Mouse (Mus musculus) embryonic fibroblast, embryonic 13.5 days (primary cell): Measurements from ENCODE around the gene Slc25a51. TPM values are rescaled to one million over a fixed set of nuclear protein-coding genes. Genes with fewer than 3 reads are reported as not detected.

Experiments
- H3K27ac ChIP-seq: 2 replicates; pipeline ENCODE4 v1.5.1; 2012; ENCODE audit warnings: low read length, control low read depth, inconsistent platforms; ENCODE audit not compliant: insufficient read depth
- H3K4me1 ChIP-seq: 2 replicates; pipeline ENCODE4 v1.6.1; 2011; ENCODE audit warnings: low read length; ENCODE audit not compliant: control insufficient read depth, insufficient read depth
- H3K4me3 ChIP-seq: 2 replicates; pipeline ENCODE4 v1.5.1; 2011; ENCODE audit warnings: mild to moderate bottlenecking, control low read depth, low read length; ENCODE audit not compliant: insufficient read depth
- CTCF ChIP-seq: IDR thresholded peaks from 2 replicates; pipeline ENCODE4 v1.5.1; 2011; ENCODE audit warnings: mild to moderate bottlenecking, control low read depth, low read length, moderate library complexity, borderline replicate concordance; ENCODE audit not compliant: insufficient read depth
- POLR2A ChIP-seq: IDR thresholded peaks from 2 replicates; pipeline ENCODE4 v1.6.1; 2011; ENCODE audit warnings: low read depth, mild to moderate bottlenecking, control low read depth, low read length, moderate library complexity
- polyA plus RNA-seq: library from polyadenylated mRNA; stranded (reverse); fragments of >200 nt; gene quantifications from 2 replicates; pipeline ENCODE4 v1.2.4, GENCODE M21; 2011; ENCODE audit warnings: low read depth; ENCODE audit not compliant: missing spikeins, insufficient read length

Slc25a51 gene
- polyA plus RNA-seq, 1 experiment = 83.6 TPM

GRCm38 (mm10) chr4:45412433-45413192 lies 4.0 kb upstream of the Slc25a51 start:
- no peaks in the 10 kb centered on the region for H3K4me1 ChIP-seq
- no peak for TF ChIP-seq POLR2A
- no peak for TF ChIP-seq CTCF
- H3K27ac ChIP-seq = no peak overlapping the region
- H3K4me3 ChIP-seq = no peak overlapping the region

DNA sequence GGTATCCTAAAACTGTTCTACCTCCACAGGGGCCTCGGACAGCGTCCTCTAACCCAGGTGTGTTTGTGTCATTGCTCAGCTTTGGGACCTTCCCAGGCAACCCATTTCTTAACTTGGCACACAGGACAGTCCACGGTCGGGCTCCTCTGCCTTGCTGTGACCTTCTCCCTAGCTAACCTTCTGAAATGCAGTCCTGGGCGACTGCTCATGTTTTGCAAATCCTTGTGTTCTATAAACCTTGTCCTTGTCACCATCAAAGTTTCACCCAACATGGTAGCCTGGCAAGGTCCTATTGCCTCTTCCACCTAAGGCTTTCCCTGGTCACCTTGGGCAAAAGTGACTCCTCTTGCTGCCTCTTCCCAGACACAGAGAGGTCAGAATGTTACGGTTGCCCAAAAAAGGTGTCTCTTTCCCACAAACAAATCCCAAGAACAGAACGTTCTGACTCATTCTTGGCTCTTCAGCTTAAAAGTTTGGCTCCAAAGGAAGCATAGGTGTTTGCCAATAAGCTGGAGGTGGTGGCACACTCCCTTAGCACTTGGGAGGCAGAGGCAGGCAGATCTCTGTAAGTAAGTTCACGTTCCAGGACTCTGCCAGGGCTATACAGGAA lies 2.7 kb upstream of the Slc25a51 start:
- TF ChIP-seq CTCF (no peak), POLR2A (no peak)
- H3K4me1 ChIP-seq = no peaks in the 10 kb centered on the region
- H3K27ac ChIP-seq = no peak overlapping the region
- H3K4me3 ChIP-seq = no peak overlapping the region

DNA sequence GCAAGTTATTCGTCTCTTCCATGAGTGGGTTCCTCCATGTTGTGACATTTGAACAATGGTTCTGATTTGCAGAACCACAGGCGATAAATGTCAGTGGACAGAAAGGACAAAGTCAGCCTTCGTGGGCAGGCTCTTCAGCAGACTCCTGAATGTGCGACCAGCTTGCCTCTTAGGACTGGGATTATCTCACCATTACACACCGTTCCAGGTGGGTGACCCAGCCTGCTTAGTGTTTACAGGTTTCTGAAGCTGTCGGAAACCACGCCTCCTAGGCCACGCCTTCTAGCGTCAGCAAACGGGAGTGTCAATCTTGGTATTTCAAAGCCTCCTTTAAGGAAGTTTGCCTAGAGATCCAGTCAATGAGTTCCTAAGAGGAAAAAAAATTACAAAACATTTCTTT lies 704 bp upstream of the Slc25a51 start:
- Histone ChIP-seq H3K4me1 (no peaks in the 10 kb centered on the region), H3K4me3 (peak overlapping the region; percentile 35), H3K27ac (peak overlapping the region; percentile 29; the same call in 1 of the 2 replicates)
- no peak for TF ChIP-seq CTCF
- peak; percentile 50 for TF ChIP-seq POLR2A

DNA sequence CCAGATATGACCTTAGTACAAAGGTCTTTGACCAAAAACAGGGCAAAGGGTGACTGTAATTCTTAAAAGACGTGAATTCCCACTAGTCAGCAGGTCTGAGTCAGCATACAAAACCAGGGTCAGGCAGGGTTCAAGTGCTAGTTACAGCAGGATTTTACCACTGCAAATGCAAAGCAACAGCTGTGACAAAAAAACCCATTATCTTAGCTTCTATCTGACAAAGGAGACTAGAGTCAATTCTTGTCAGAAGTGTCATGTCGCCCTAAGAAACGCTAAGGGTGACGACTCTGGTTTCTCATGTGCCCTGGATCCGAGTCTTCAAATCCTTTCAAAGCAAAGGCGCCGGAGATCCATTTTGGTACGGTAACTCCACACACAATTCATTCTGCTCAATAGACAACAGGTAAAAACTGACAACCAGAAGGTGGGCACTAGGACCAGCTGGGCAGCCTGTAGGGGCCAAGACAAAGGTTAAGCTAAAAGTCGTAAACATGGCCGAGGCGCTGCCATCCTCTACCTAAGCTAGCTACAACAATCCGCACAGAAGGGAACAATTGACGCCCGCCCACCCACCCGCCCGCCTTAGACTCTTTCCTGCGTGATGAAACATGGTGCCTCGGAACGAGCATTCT lies 747 bp downstream of the Slc25a51 start:
- TF ChIP-seq CTCF = no peak
- peak overlapping the region; percentile 95 for H3K4me3 ChIP-seq
- H3K4me1 ChIP-seq = no peaks in the 10 kb centered on the region
- no peak overlapping the region; the same call in 1 of the 2 replicates for H3K27ac ChIP-seq

DNA sequence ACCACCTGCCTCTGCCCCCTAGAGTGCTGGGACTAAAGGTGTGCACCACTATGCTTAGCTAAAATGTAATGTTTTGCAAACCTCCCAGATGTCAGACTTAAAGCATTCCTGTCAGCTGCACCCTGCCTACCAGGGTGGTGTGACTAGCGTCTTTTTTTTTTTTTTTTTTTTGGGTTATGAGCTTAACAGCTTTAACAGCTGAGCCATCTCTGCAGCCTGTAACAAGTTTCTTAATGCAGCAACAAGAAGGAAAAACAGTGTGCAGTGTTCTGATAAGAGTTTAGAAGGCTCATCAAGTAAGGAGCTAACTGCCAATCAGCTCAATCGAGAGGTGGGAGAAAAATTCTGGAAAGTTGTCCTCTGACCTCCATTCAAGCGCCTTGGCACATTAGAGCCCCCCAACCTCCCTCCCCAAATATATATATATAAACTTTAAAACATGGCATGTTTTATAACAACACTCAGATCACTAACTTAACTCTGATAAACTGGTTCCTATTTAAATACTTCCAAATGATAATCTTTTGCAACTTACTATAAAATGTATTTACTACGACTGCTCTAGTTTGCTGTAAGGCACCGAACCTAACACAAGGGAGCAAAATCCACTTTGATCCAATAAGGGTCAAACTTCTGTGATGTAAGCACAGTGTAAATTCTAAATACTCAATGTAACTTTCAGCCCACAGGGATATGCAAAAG lies 1.4 kb downstream of the Slc25a51 start:
- H3K4me3 ChIP-seq = peak overlapping the region; percentile 95
- no peak for TF ChIP-seq CTCF
- no peak for TF ChIP-seq POLR2A
- H3K27ac ChIP-seq = no peak overlapping the region
- no peaks in the 10 kb centered on the region for H3K4me1 ChIP-seq

GRCm38 (mm10) chr4:45406397-45406796 lies 2.2 kb downstream of the Slc25a51 start:
- H3K4me3 ChIP-seq = no peak overlapping the region
- H3K4me1 ChIP-seq = no peaks in the 10 kb centered on the region
- TF ChIP-seq CTCF (no peak), POLR2A (no peak)
- no peak overlapping the region for H3K27ac ChIP-seq

DNA sequence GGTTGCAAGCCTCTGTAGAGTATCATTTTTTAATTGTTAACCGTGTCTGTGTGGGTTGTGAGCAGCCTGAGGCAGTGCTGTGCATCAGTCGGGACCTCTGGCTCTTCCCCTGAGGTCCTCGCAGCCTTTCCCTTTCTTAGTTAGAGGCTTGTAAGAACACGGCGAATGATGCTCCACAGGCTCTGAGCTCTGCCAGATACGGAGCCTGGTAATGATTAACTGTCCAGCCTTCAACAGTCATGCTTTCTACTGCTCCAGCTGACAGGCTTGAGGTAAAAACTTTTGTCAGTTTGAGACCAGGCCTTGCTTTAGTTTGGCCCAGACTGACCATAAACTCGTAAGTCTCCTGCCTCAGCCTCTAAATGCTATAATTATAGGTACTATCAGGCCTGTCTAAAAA lies 3.3 kb downstream of the Slc25a51 start:
- Histone ChIP-seq H3K4me3 (no peak overlapping the region), H3K4me1 (no peaks in the 10 kb centered on the region), H3K27ac (no peak overlapping the region)
- TF ChIP-seq POLR2A = no peak
- TF ChIP-seq CTCF = no peak

- no peak overlapping the region for H3K27ac ChIP-seq
- TF ChIP-seq POLR2A (no peak), CTCF (no peak)
Observed at GRCm38 (mm10) chr4:45404086-45404485, 4.5 kb downstream of the Slc25a51 start.

GRCm38 (mm10) chr4:45403499-45403878 lies 5.1 kb downstream of the Slc25a51 start:
- no peaks in the 10 kb centered on the region for H3K4me1 ChIP-seq
- no peak for TF ChIP-seq POLR2A
- no peak for TF ChIP-seq CTCF
- no peak overlapping the region for H3K4me3 ChIP-seq
- H3K27ac ChIP-seq = no peak overlapping the region

More at GRCm38 (mm10) chr4:45404086-45404485, 4.5 kb downstream of the Slc25a51 start:
- H3K4me3 ChIP-seq = no peak overlapping the region
- H3K4me1 ChIP-seq = no peaks in the 10 kb centered on the region
